Mouse (Mus musculus) lung, adult 2 months (tissue): ENCODE measurements around the gene Eif4b.

Experiments
- CTCF ChIP-seq: fragments of 200-500 bp; IDR thresholded peaks from 2 replicates; pipeline ENCODE4 v1.5.1; 2011; ENCODE audit warnings: mild to moderate bottlenecking, low read length, control low read depth; ENCODE audit not compliant: insufficient read depth
- POLR2A ChIP-seq: fragments of 200-500 bp; IDR thresholded peaks from 2 replicates; pipeline ENCODE4 v1.6.1; 2011; ENCODE audit warnings: low read depth, mild to moderate bottlenecking, control low read depth, low read length, borderline replicate concordance; ENCODE audit errors: extremely low read depth

GRCm38 (mm10) chr15:102082148-102082547 is 8.6 kb downstream of the Eif4b start:
- no peak for TF ChIP-seq POLR2A
- no peak for TF ChIP-seq CTCF
